Mouse (Mus musculus) adrenal gland, adult (tissue): ENCODE measurements at regions not wholly inside any gene's neighbourhood (a gene's known extent, or its start where the extent isn't known, plus 50 kb on each side); places are given as distances from the start of the nearest gene placed in this dataset.

ENCODE experiments used
- DNase-seq, 2 experiments: peaks; one replicate each; pipeline ENCODE4 v3.0.0; 2022 to 2023; ENCODE audit warnings: low spot score in 1 of 2; ENCODE audit not compliant: inconsistent age in 2 of 2

- DNase-seq, result no peak
These were observed 55.2 kb upstream of the Eif4g2 start for GRCm38 (mm10) chr7:111138038-111138437.

- no peak for DNase-seq
These were observed 53.3 kb upstream of the Eif4g2 start for GRCm38 (mm10) chr7:111136066-111136639.

GRCm38 (mm10) chr7:111134496-111134895 lies 51.7 kb upstream of the Eif4g2 start:
- no peak for DNase-seq
